Mouse (Mus musculus) small intestine, adult 2 months (tissue): ENCODE results near the gene Gcn1l1. TPM values are rescaled to one million over a fixed set of nuclear protein-coding genes. Genes with fewer than 3 reads are reported as not detected.
"Not testable (repeated sequence)": the region's sequence is repeated elsewhere in the genome, so short reads cannot be mapped to it uniquely, and the experiment has no call there.

Experiments
- H3K27ac ChIP-seq: fragments of 200-500 bp; 2 replicates; pipeline ENCODE4 v1.5.1; 2012; ENCODE audit warnings: low read depth, low read length, control low read depth, inconsistent platforms; ENCODE audit not compliant: insufficient read depth
- H3K27me3 ChIP-seq: fragments of 200-500 bp; 2 replicates; pipeline ENCODE4 v1.6.1; 2012; ENCODE audit warnings: mild to moderate bottlenecking, moderate library complexity, low read length, inconsistent platforms; ENCODE audit not compliant: control insufficient read depth, insufficient read depth
- H3K36me3 ChIP-seq: fragments of 200-500 bp; 2 replicates; pipeline ENCODE4 v1.6.1; 2012; ENCODE audit warnings: mild to moderate bottlenecking, low read length, control low read depth, inconsistent platforms; ENCODE audit not compliant: control insufficient read depth, insufficient read depth
- H3K4me1 ChIP-seq: fragments of 200-500 bp; 2 replicates; pipeline ENCODE4 v1.6.1; 2012; ENCODE audit warnings: low read length, inconsistent platforms, mixed read lengths; ENCODE audit not compliant: control insufficient read depth, insufficient read depth, insufficient read length
- H3K4me3 ChIP-seq: fragments of 200-500 bp; 2 replicates; pipeline ENCODE4 v1.5.1; 2012; ENCODE audit warnings: low read depth, mild to moderate bottlenecking, control low read depth, inconsistent platforms, low read length, moderate library complexity
- CTCF ChIP-seq: fragments of 200-500 bp; IDR thresholded peaks from 2 replicates; pipeline ENCODE4 v1.5.1; 2012; ENCODE audit warnings: low read depth, mild to moderate bottlenecking, control low read depth, inconsistent platforms, low read length, moderate library complexity, mixed read lengths; ENCODE audit not compliant: insufficient replicate concordance, insufficient read length; ENCODE audit errors: extremely low read depth
- POLR2A ChIP-seq: fragments of 200-500 bp; IDR thresholded peaks from 2 replicates; pipeline ENCODE4 v1.6.1; 2012; ENCODE audit warnings: low read depth, mild to moderate bottlenecking, control low read depth, inconsistent platforms, low read length, moderate library complexity
- WGBS: fragments of 180-500 bp; shearing (Covaris S2); methylation state at CpG from one replicate; pipeline ENCODE4 v1.1.7; 2018; 5-methylcytosine and 5-hydroxymethylcytosine counted together
- polyA plus RNA-seq: library from polyadenylated mRNA; depleted of rRNA; stranded (reverse); fragments of >200 nt; gene quantifications from 2 replicates; pipeline ENCODE4 v1.2.3, GENCODE M21; 2012; rRNA removed

Gene Gcn1l1
- 26.4 and 30.7 TPM in 2 replicates for polyA plus RNA-seq

DNA sequence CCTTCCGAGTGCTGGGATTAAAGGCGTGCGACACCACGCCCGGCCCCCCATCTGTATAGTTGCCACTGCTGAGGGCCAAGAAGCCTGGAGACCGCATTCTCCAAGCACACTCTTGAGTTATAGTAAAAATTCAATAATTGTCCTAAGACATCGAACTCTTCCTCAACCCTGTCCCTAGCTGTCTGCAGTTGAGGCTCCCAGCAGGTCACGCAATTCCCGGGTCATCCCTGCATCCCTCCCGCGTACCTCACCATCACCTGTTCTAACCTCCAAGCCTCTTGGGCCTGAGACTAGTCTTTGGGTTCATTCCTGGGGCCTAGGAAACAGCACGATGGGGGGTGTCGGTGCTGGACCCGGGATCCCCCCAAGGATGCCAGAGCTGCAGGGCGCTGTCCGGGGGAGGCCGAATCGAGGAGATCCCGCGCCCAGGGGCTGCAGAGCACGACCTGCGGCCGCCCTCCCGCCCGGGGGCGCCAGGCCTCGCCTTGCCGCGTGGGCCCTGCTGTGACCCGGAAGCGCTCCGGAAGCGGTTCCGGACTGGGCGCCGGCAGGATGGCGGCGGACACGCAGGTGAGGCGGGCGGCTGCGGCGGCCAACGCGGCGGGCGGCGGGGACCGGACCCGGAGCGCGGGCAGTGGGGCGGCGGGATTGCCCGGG, at the start of gene Gcn1l1:
Gene Gcn1l1 (plus strand): TSS at position 518 of the 657 bp plus-strand sequence.
- 3% methylated on average over 55 of the region's 55 CpGs for WGBS

DNA sequence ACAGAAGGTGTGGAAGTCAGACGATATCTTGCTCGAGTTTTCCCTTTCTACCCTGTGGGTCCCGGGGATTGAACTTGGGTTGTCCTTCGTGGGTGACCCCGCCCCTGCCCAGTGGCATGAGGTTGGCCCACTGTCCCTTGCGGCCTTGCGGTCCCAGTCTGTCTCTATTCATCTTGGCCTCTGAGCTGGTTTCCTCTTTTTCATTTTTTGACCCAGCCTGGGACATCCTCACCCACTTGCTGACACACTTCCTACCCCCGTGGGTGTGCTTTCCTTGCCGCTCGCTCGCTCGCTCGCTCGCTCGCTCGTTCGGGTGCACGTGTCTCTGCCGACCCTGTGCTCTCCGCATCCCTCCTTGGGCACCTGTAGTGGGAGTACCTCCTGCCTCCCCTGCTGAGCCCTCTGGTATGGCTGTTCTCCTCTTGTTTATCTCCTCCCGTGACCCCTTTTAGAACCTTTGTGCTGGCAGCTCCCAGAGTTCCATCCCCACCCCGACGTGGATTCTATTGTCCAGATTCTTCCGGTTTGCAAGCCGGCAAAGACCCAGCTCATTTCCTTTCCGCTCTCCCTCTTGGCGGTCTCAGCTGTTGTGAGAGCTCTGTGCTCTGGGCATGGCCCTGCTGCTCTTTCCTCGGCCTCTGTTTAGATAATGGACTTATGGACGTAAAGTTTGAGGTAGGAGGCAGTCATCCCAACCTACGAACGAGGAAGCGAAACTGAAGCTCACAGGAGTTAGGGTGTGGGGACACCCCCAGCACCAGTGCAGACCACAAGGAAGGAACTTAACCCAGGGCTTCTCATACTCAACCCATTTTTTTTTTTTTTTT, 48.8 kb upstream of the Gcn1l1 start:
- Histone ChIP-seq H3K4me1 (peaks cover 30% of the 10 kb centered on the region), H3K27me3 (no peaks in the 10 kb centered on the region), H3K27ac (peak overlapping the region; percentile 86), H3K4me3 (peak overlapping the region; percentile 42), H3K36me3 (peaks cover 4% of the 10 kb centered on the region)
- 75% methylated on average over 32 of the region's 32 CpGs for WGBS
- TF ChIP-seq CTCF (no peak), POLR2A (no peak)

More for the DNA sequence above, at the start of gene Gcn1l1:
- Histone ChIP-seq H3K4me1 (peaks cover 12% of the 10 kb centered on the region), H3K27me3 (no peaks in the 10 kb centered on the region), H3K27ac (peak within 1 kb of the TSS; percentile 44), H3K36me3 (peaks cover 29% of the 10 kb centered on the region), H3K4me3 (peak within 1 kb of the TSS; percentile 93)
- TF ChIP-seq POLR2A (peak; percentile 13; the same call in 1 of the 2 replicates), CTCF (no peak)

DNA sequence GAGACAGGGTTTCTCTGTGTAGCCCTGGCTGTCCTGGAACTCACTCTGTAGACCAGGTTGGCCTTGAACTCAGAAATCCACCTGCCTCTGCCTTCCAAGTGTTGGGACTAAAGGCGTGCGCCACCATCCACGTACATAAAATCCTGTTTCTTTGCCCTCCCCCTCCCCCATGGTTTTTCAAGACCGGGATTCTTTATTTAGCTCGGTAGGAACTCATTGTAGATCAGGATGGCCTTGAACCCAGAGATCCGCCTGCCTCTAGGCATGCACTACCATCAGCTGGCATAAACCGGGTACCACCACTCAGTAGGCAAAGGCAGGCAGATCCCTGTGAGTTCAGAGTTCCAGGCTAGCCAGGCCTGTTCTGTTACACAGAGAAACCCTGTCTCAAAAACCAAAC, 48.1 kb upstream of the Gcn1l1 start:
- H3K4me1 ChIP-seq = peaks cover 36% of the 10 kb centered on the region
- WGBS = 79% methylated on average over 7 of the region's 7 CpGs
- no peak overlapping the region for H3K4me3 ChIP-seq
- peak overlapping the region; percentile 86 for H3K27ac ChIP-seq
- no peaks in the 10 kb centered on the region for H3K27me3 ChIP-seq
- TF ChIP-seq POLR2A = no peak
- TF ChIP-seq CTCF = no peak
- peaks cover 4% of the 10 kb centered on the region for H3K36me3 ChIP-seq

DNA sequence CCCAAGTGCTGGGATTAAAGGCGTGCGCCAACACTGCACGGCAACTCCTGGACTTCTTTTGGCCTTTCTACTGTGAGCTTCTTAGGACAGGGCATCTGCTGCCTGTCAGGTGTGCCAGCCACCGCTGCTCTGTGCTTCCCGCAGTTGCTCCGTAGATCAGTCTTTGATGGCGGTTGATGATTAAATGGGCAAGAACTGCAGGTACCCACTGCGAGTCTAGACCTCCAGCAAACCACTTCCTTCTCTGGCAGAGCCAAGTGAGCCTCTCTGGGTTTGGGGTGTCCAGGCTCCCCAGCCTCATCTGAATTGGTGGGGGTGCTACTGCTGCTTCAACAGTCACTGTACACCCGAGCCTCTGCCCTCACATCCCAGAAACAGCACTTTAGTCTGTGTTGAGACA, 47.6 kb upstream of the Gcn1l1 start:
- Histone ChIP-seq H3K27ac (no peak overlapping the region), H3K4me3 (no peak overlapping the region), H3K4me1 (peaks cover 39% of the 10 kb centered on the region), H3K27me3 (no peaks in the 10 kb centered on the region), H3K36me3 (peaks cover 4% of the 10 kb centered on the region)
- 73% methylated on average over 9 of the region's 9 CpGs for WGBS
- no peak for TF ChIP-seq CTCF
- TF ChIP-seq POLR2A = no peak

DNA sequence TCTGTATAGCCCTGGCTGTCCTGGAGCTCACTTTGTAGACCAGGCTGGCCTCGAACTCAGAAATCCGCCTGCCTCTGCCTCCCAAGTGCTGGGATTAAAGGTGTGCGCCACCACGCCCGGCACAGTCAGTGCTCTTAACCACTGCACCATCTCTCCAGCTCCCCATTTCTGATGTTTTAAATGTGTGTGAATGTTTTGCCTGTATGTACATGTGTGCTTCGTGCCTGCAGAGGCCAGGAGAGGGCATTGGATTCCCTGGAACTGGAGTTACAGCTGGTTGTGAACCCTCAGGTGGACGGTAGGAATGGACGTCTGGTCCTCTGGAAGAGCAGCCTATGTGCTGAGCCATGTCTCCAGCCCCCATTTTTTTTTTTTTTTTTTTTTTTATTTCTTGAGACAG, 46.8 kb upstream of the Gcn1l1 start:
- H3K4me3 ChIP-seq, H3K27ac ChIP-seq, H3K36me3 ChIP-seq, H3K27me3 ChIP-seq: not testable (repeated sequence)
- WGBS = 96% methylated on average over 8 of the region's 8 CpGs
- H3K4me1 ChIP-seq = peaks cover 44% of the 10 kb centered on the region

DNA sequence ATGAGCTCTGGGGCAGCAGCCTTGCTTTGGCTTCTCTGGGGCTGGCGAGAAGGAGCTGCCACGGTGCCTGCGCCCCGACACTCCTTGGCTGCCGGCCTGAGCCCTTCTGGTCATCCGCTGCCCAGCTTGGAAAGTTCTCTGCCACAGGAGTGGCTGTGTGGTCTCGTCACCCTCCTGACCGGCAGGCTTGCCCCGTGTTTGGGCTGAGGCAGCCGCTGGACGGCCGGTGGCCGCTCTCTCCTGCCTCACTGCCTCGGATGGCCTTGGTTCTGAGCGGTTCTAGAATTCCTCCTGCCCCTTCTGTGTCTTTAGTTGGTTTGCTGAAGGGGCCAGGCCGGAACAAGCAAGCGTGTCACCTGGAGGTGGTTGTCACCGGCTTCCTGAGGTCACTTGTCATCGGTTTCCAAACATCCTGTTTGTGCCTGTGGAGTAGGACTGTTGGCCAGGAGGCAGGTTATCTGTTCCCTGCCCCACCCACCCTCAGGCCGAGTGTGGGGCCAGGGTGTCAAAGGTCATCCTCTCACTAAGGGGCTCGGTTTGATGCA, 44.7 kb upstream of the Gcn1l1 start:
- Histone ChIP-seq H3K27me3 (no peaks in the 10 kb centered on the region), H3K4me3 (peak overlapping the region; percentile 22), H3K27ac (peak overlapping the region; percentile 93), H3K4me1 (peaks cover 41% of the 10 kb centered on the region), H3K36me3 (peaks cover 4% of the 10 kb centered on the region)
- WGBS = 46% methylated on average over 21 of the region's 21 CpGs
- TF ChIP-seq CTCF (no peak), POLR2A (no peak)
